Mouse (Mus musculus) limb, embryonic 15.5 days (tissue): Measurements from ENCODE around the gene Stpg2. TPM values are rescaled to one million over a fixed set of nuclear protein-coding genes. Genes with fewer than 3 reads are reported as not detected.
"Not testable (repeated sequence)": the region's sequence is repeated elsewhere in the genome, so short reads cannot be mapped to it uniquely, and the experiment has no call there.

ENCODE experiments used
- ATAC-seq: fragments of 200-750 bp; cut with Nextera tagmentation; 2 replicates; pipeline ENCODE4 v1.8.0; 2017; ENCODE audit warnings: low read depth, moderate TSS enrichment; ENCODE audit not compliant: insufficient number of reproducible peaks, low FRiP score, low TSS enrichment
- H3K27ac ChIP-seq: fragments of 300-500 bp; sonication (generic); 2 replicates; pipeline ENCODE4 v1.5.1; 2015; ENCODE audit warnings: moderate library complexity, mild to moderate bottlenecking, inconsistent platforms
- H3K27me3 ChIP-seq: fragments of 300-500 bp; sonication (generic); 2 replicates; pipeline ENCODE4 v1.6.1; 2015; ENCODE audit warnings: inconsistent platforms
- H3K36me3 ChIP-seq: fragments of 300-500 bp; sonication (generic); 2 replicates; pipeline ENCODE4 v1.6.1; 2015; ENCODE audit warnings: inconsistent platforms
- H3K4me1 ChIP-seq: fragments of 300-500 bp; sonication (generic); 2 replicates; pipeline ENCODE4 v1.6.1; 2015; ENCODE audit warnings: inconsistent platforms
- H3K4me2 ChIP-seq: fragments of 300-500 bp; sonication (generic); 2 replicates; pipeline ENCODE4 v1.6.1; 2015; ENCODE audit warnings: mild to moderate bottlenecking, inconsistent platforms
- H3K4me3 ChIP-seq: fragments of 300-500 bp; sonication (generic); 2 replicates; pipeline ENCODE4 v1.5.1; 2015; ENCODE audit warnings: mild to moderate bottlenecking, inconsistent platforms
- H3K9ac ChIP-seq: fragments of 300-500 bp; sonication (generic); 2 replicates; pipeline ENCODE4 v1.6.1; 2015; ENCODE audit warnings: inconsistent platforms
- H3K9me3 ChIP-seq: fragments of 300-500 bp; sonication (generic); 2 replicates; pipeline ENCODE4 v1.6.1; 2016; ENCODE audit warnings: inconsistent platforms
- WGBS: fragments of 180-500 bp; shearing (Covaris S2); methylation state at CpG from one replicate; pipeline ENCODE4 v1.1.7; 2015; 5-methylcytosine and 5-hydroxymethylcytosine counted together
- polyA plus RNA-seq: library from polyadenylated mRNA; unstranded; fragments of >200 nt; fragmentation: Nextera tagmentation; extraction: Ambion mirVana; gene quantifications from 2 replicates; pipeline ENCODE4 v1.2.1, GENCODE M21; 2015

The Stpg2 gene
- polyA plus RNA-seq, 1 experiment from 2014 or later = not detected

DNA sequence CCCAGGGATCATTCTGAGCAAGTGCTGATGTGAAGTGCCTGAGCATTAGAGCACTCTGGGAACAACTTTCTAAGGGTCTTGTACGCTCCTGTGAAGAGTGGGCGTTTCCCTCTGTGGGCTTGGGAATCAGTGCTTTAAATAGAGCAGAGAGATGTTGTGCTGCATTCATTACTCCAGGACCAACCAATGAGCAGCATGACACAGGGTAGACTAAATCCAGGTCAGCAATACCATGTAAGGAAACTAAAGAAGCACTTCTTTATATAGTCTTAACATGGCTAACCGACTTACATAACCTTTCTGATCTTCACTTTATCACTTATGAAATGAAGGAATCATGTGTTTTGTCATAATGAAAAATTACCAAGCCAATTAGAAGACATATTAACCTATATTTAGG lies 290.4 kb downstream of the Stpg2 start:
- no peaks in the 10 kb centered on the region for H3K36me3 ChIP-seq
- no peaks in the 10 kb centered on the region for H3K4me1 ChIP-seq
- no peak overlapping the region for H3K4me2 ChIP-seq
- H3K4me3 ChIP-seq = no peak overlapping the region
- WGBS = 74% methylated on average over 3 of the region's 3 CpGs
- no peak for ATAC-seq
- H3K27ac ChIP-seq = no peak overlapping the region
- no peaks in the 10 kb centered on the region for H3K27me3 ChIP-seq
- no peak overlapping the region for H3K9ac ChIP-seq
- no peaks in the 10 kb centered on the region for H3K9me3 ChIP-seq

DNA sequence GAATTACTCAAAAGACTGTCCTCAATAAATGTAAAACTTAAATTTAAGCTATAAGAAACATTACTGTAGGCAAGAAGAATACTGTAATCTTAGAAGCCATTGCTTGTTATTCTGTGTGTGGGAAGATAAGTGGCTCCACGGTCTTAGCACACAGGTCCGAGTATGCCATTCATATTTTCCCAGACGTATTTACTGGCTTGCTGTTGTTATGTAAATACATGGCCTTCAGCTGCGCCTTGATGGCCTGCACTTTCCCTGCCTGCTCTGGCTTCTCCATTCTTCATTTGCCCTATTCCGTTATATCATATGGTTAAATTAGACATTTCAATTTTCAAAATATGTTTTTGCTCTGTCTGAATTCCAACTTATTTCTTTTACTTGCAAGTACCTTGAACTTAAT lies 296.7 kb downstream of the Stpg2 start:
- Histone ChIP-seq H3K36me3 (no peaks in the 10 kb centered on the region), H3K4me3 (no peak overlapping the region)
- 75% methylated on average over 5 of the region's 5 CpGs for WGBS

GRCm38 (mm10) chr3:139509275-139509985 lies 303.9 kb downstream of the Stpg2 start:
- ATAC-seq = no peak
- no peak overlapping the region for H3K27ac ChIP-seq
- whole genome bisulfite sequencing = 48% methylated on average over 6 of the region's 6 CpGs

More for the DNA sequence above, 296.7 kb downstream of the Stpg2 start:
- Histone ChIP-seq H3K4me2 (no peak overlapping the region), H3K9ac (no peak overlapping the region), H3K27me3 (no peaks in the 10 kb centered on the region), H3K9me3 (no peaks in the 10 kb centered on the region), H3K27ac (no peak overlapping the region), H3K4me1 (no peaks in the 10 kb centered on the region)
- ATAC-seq = no peak

DNA sequence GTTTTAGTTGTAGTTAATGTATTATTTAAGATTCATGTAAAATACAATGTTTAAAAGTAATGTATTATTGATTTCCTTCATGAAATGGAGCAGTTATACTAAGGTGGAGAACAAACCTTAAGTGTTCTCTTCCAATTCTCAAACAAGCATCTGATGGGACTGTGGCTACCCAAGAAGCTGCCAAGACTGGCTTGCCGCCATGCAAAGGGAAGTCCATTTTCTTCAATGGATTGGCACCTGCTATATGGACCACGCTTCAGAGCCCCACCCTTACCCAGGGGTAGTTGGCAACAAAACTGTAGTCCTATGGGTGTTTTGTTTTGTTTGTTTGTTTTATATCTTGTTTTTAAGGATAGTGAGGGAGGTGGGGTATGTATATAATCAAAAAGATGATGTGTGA lies 373.0 kb downstream of the Stpg2 start:
- no peaks in the 10 kb centered on the region for H3K9me3 ChIP-seq
- 89% methylated on average over 2 of the region's 2 CpGs for WGBS
- H3K36me3 ChIP-seq = no peaks in the 10 kb centered on the region
- H3K4me1 ChIP-seq = no peaks in the 10 kb centered on the region
- no peak overlapping the region for H3K4me3 ChIP-seq
- H3K9ac ChIP-seq = no peak overlapping the region
- no peak overlapping the region for H3K27ac ChIP-seq
- no peak for ATAC-seq
- no peak overlapping the region for H3K4me2 ChIP-seq
- no peaks in the 10 kb centered on the region for H3K27me3 ChIP-seq

More at GRCm38 (mm10) chr3:139509275-139509985, 303.9 kb downstream of the Stpg2 start:
- no peak overlapping the region for H3K4me2 ChIP-seq
- no peaks in the 10 kb centered on the region for H3K36me3 ChIP-seq
- no peaks in the 10 kb centered on the region for H3K4me1 ChIP-seq
- no peak overlapping the region for H3K4me3 ChIP-seq
- no peaks in the 10 kb centered on the region for H3K27me3 ChIP-seq
- no peak overlapping the region for H3K9ac ChIP-seq
- no peaks in the 10 kb centered on the region for H3K9me3 ChIP-seq

- H3K27me3 ChIP-seq = no peaks in the 10 kb centered on the region
- no peaks in the 10 kb centered on the region for H3K36me3 ChIP-seq
- no peak overlapping the region for H3K4me3 ChIP-seq
- ATAC-seq = no peak
- H3K9me3 ChIP-seq = no peaks in the 10 kb centered on the region
- no peak overlapping the region for H3K4me2 ChIP-seq
- no peaks in the 10 kb centered on the region for H3K4me1 ChIP-seq
- no peak overlapping the region for H3K9ac ChIP-seq
- H3K27ac ChIP-seq = no peak overlapping the region
Observed at GRCm38 (mm10) chr3:139581298-139581697, 375.8 kb downstream of the Stpg2 start.

DNA sequence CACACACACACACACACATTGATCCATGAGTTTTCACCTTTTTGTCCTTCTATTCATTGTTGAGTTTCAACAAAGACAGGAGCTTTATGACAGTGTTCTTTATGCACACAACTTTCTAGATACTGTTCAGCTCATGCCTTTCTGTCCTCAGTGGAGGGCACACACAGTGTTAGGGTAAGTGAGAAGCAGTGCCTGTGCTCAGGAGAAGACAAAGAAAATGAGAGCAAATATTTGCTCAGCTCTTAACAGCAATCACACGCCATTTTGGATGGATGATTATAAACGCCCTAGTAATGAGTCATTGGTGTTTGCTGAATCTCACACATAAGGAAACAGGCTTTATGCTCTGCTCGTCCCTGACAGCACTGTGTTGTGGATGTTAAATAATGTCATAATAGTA lies 394.0 kb downstream of the Stpg2 start:
- Histone ChIP-seq H3K4me2 (no peak overlapping the region), H3K27ac (no peak overlapping the region), H3K9me3 (no peaks in the 10 kb centered on the region), H3K27me3 (no peaks in the 10 kb centered on the region), H3K4me3 (no peak overlapping the region), H3K36me3 (no peaks in the 10 kb centered on the region), H3K4me1 (no peaks in the 10 kb centered on the region), H3K9ac (no peak overlapping the region)
- ATAC-seq = no peak
- WGBS = 72% methylated on average over 3 of the region's 3 CpGs

GRCm38 (mm10) chr3:139608267-139608666 lies 402.8 kb downstream of the Stpg2 start:
- H3K4me2 ChIP-seq, H3K9ac ChIP-seq, H3K36me3 ChIP-seq, H3K27ac ChIP-seq, H3K4me3 ChIP-seq, H3K4me1 ChIP-seq, ATAC-seq, H3K27me3 ChIP-seq, H3K9me3 ChIP-seq: not testable (repeated sequence)

GRCm38 (mm10) chr3:139614641-139615040 lies 409.1 kb downstream of the Stpg2 start:
- Histone ChIP-seq H3K9ac (no peak overlapping the region), H3K9me3 (no peaks in the 10 kb centered on the region), H3K4me3 (no peak overlapping the region), H3K4me1 (no peaks in the 10 kb centered on the region), H3K27ac (no peak overlapping the region), H3K27me3 (no peaks in the 10 kb centered on the region), H3K36me3 (no peaks in the 10 kb centered on the region), H3K4me2 (no peak overlapping the region)
- 66% methylated on average over 3 of the region's 3 CpGs for WGBS
- ATAC-seq = no peak

- Histone ChIP-seq H3K27ac (no peak overlapping the region), H3K9me3 (no peaks in the 10 kb centered on the region), H3K9ac (no peak overlapping the region), H3K4me2 (no peak overlapping the region), H3K27me3 (no peaks in the 10 kb centered on the region), H3K4me3 (no peak overlapping the region), H3K4me1 (no peaks in the 10 kb centered on the region), H3K36me3 (no peaks in the 10 kb centered on the region)
- no peak for ATAC-seq
- WGBS = 89% methylated on average over 7 of the region's 7 CpGs
Observed at GRCm38 (mm10) chr3:139615791-139616190, 410.3 kb downstream of the Stpg2 start.

GRCm38 (mm10) chr3:139637887-139638286 lies 432.4 kb downstream of the Stpg2 start:
- Histone ChIP-seq H3K27ac (no peak overlapping the region), H3K4me2 (no peak overlapping the region), H3K36me3 (no peaks in the 10 kb centered on the region), H3K9ac (no peak overlapping the region), H3K27me3 (no peaks in the 10 kb centered on the region), H3K4me1 (no peaks in the 10 kb centered on the region), H3K4me3 (no peak overlapping the region), H3K9me3 (no peaks in the 10 kb centered on the region)
- 75% methylated on average over 8 of the region's 8 CpGs for WGBS
- ATAC-seq = no peak

GRCm38 (mm10) chr3:139651505-139651904 lies 446.0 kb downstream of the Stpg2 start:
- H3K27ac ChIP-seq = no peak overlapping the region
- no peak overlapping the region for H3K9ac ChIP-seq
- no peaks in the 10 kb centered on the region for H3K36me3 ChIP-seq
- H3K27me3 ChIP-seq = no peaks in the 10 kb centered on the region
- no peak overlapping the region for H3K4me2 ChIP-seq
- WGBS = 52% methylated on average over 4 of the region's 4 CpGs
- no peak overlapping the region for H3K4me3 ChIP-seq
- H3K9me3 ChIP-seq = no peaks in the 10 kb centered on the region
- no peaks in the 10 kb centered on the region for H3K4me1 ChIP-seq
- no peak for ATAC-seq

- no peak overlapping the region for H3K27ac ChIP-seq
- no peak overlapping the region for H3K9ac ChIP-seq
- no peak overlapping the region for H3K4me3 ChIP-seq
- 60% methylated on average over 4 of the region's 4 CpGs for WGBS
- H3K9me3 ChIP-seq = no peaks in the 10 kb centered on the region
- H3K36me3 ChIP-seq = no peaks in the 10 kb centered on the region
- no peaks in the 10 kb centered on the region for H3K4me1 ChIP-seq
- no peaks in the 10 kb centered on the region for H3K27me3 ChIP-seq
- no peak overlapping the region for H3K4me2 ChIP-seq
- ATAC-seq = no peak
Observed at GRCm38 (mm10) chr3:139659416-139659815, 453.9 kb downstream of the Stpg2 start.

DNA sequence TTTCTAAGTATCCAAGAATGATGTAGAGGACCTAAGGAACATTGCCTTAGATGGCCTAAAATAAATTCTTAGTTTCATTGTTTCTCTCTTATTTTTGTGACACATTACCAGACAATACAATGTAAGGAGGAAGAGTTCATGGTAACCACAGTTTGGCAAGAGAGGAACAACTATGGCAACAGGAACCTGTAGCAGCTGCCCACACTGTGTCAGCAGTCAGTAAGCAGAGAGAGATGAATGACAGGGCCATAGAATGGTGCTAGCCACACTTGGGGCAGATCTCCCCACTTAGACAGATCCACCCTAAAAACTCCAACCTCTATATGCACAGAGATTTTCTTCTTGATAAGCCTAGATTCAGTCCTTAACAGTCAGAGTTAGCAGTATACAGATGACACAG lies 456.7 kb downstream of the Stpg2 start:
- no peak overlapping the region for H3K4me2 ChIP-seq
- H3K9ac ChIP-seq = no peak overlapping the region
- no peaks in the 10 kb centered on the region for H3K4me1 ChIP-seq
- H3K27ac ChIP-seq = no peak overlapping the region
- no peaks in the 10 kb centered on the region for H3K27me3 ChIP-seq
- H3K9me3 ChIP-seq = no peaks in the 10 kb centered on the region
- H3K4me3 ChIP-seq = no peak overlapping the region
- no peak for ATAC-seq
- H3K36me3 ChIP-seq = no peaks in the 10 kb centered on the region
